Mouse (Mus musculus): Measurements from ENCODE around the gene Cyp2t4.

Gene Cyp2t4

GRCm38 (mm10) chr7:27162780-27163449 lies 9.4 kb downstream of the Cyp2t4 start:
- no peak for DNase-seq

GRCm38 (mm10) chr7:27163450-27163805 lies 9.9 kb downstream of the Cyp2t4 start:
- peak; percentile 33 to 41 for DNase-seq

- peak; percentile 55 to 71 for DNase-seq
Observed at GRCm38 (mm10) chr7:27164112-27164947, 10.8 kb downstream of the Cyp2t4 start.

- DNase-seq, result peak; percentile 69 to 78
Observed at GRCm38 (mm10) chr7:27165007-27165655, 11.6 kb downstream of the Cyp2t4 start.

- no peak for DNase-seq
Observed at GRCm38 (mm10) chr7:27165696-27166095, 12.2 kb downstream of the Cyp2t4 start.

- peak; percentile 88 to 90 for DNase-seq
Observed at GRCm38 (mm10) chr7:27166229-27166613, 12.7 kb downstream of the Cyp2t4 start.

- peak; percentile 96 to 98 for DNase-seq
Observed at GRCm38 (mm10) chr7:27166614-27167474, 13.3 kb downstream of the Cyp2t4 start, which contains the start of gene Egln2. Gene Egln2, minus strand, starts transcription at chr7:27166802.

- DNase-seq, result no peak
Observed at GRCm38 (mm10) chr7:27167475-27168094, 14.1 kb downstream of the Cyp2t4 start.

- no peak for DNase-seq
Observed at GRCm38 (mm10) chr7:27168371-27168770, 14.9 kb downstream of the Cyp2t4 start.

- DNase-seq, result no peak
Observed at GRCm38 (mm10) chr7:27170981-27171380, 17.5 kb downstream of the Cyp2t4 start.

GRCm38 (mm10) chr7:27174496-27174895 lies 21.0 kb downstream of the Cyp2t4 start:
- no peak for DNase-seq

GRCm38 (mm10) chr7:27174896-27175295 lies 21.4 kb downstream of the Cyp2t4 start:
- no peak for DNase-seq

GRCm38 (mm10) chr7:27177942-27178323 lies 24.4 kb downstream of the Cyp2t4 start:
- DNase-seq, result no peak

- DNase-seq, result peak; percentile 99
Observed at GRCm38 (mm10) chr7:27178324-27179216, 25.1 kb downstream of the Cyp2t4 start, which contains the start of gene Rab4b. Gene Rab4b, minus strand, starts transcription at chr7:27178896.

GRCm38 (mm10) chr7:27179217-27179918 lies 25.9 kb downstream of the Cyp2t4 start:
- DNase-seq, result no peak

GRCm38 (mm10) chr7:27180036-27180435 lies 26.5 kb downstream of the Cyp2t4 start:
- DNase-seq, result peak in 1 of 2 experiments; percentile 54

GRCm38 (mm10) chr7:27180837-27181695 lies 27.6 kb downstream of the Cyp2t4 start, which contains the start of the genes Gm21983 and Mia:
Gene Gm21983, minus strand, starts transcription at chr7:27181086.
Gene Mia, minus strand, starts transcription at chr7:27181157.
- DNase-seq, result no peak

GRCm38 (mm10) chr7:27182498-27182897 lies 29.0 kb downstream of the Cyp2t4 start:
- DNase-seq, result no peak

- peak in 1 of 2 experiments; percentile 52 for DNase-seq
Observed at GRCm38 (mm10) chr7:27184964-27185363, 31.4 kb downstream of the Cyp2t4 start.
